Mouse (Mus musculus): Measurements from ENCODE around the gene Dtx3. TPM values are rescaled to one million over a fixed set of nuclear protein-coding genes. Genes with fewer than 3 reads are reported as not detected.

Dtx3 gene
- polyA plus RNA-seq, 1 experiment, result 321 TPM

- Histone ChIP-seq H3K4me3 (replicated peaks; ENCODE audit: insufficient read depth, low read depth, low read length) (no peak overlapping the region), H3K27me3 (ENCODE audit: control insufficient read depth, insufficient read depth, low read length) (no peaks in the 10 kb centered on the region), H3K27ac (ENCODE audit: insufficient read depth, low read length) (no peak overlapping the region), H3K4me1 (ENCODE audit: control insufficient read depth, insufficient read depth, low read length) (peaks cover 20% of the 10 kb centered on the region)
- DNase-seq, result no peak
- WGBS, result 60% methylated on average over 8 of the region's 8 CpGs
- TF ChIP-seq CTCF (IDR thresholded peaks at IDR 0.05; ENCODE audit: borderline replicate concordance, insufficient read depth, low read depth, low read length), result no peak
- no peak for TF ChIP-seq POLR2A (IDR thresholded peaks at IDR 0.05; ENCODE audit: borderline replicate concordance, insufficient read depth, low read length)
Measured at GRCm38 (mm10) chr10:127227163-127227562, 31.6 kb upstream of the Dtx3 start.

GRCm38 (mm10) chr10:127226318-127226895 lies 30.9 kb upstream of the Dtx3 start:
- 62% methylated on average over 8 of the region's 8 CpGs for WGBS
- TF ChIP-seq CTCF (IDR thresholded peaks at IDR 0.05; ENCODE audit: borderline replicate concordance, insufficient read depth, low read depth, low read length) (peak; percentile 44; the same call in 1 of the 2 replicates), POLR2A (IDR thresholded peaks at IDR 0.05; ENCODE audit: borderline replicate concordance, insufficient read depth, low read length) (no peak)
- peaks cover 14% of the 10 kb centered on the region; the same call in 1 of the 2 replicates for H3K4me1 ChIP-seq (ENCODE audit: control insufficient read depth, insufficient read depth, low read length)
- H3K4me3 ChIP-seq (replicated peaks; ENCODE audit: insufficient read depth, low read depth, low read length), result no peak overlapping the region
- peak in 1 of 2 experiments; percentile 47 for DNase-seq
- H3K27me3 ChIP-seq (ENCODE audit: control insufficient read depth, insufficient read depth, low read length), result no peaks in the 10 kb centered on the region
- no peak overlapping the region for H3K27ac ChIP-seq (ENCODE audit: insufficient read depth, low read length)

- TF ChIP-seq POLR2A (IDR thresholded peaks at IDR 0.05; ENCODE audit: borderline replicate concordance, insufficient read depth, low read length) (no peak), CTCF (IDR thresholded peaks at IDR 0.05; ENCODE audit: borderline replicate concordance, insufficient read depth, low read depth, low read length) (no peak)
- Histone ChIP-seq H3K27me3 (ENCODE audit: control insufficient read depth, insufficient read depth, low read length) (no peaks in the 10 kb centered on the region), H3K4me1 (ENCODE audit: control insufficient read depth, insufficient read depth, low read length) (peaks cover 11% of the 10 kb centered on the region; the same call in 1 of the 2 replicates), H3K4me3 (replicated peaks; ENCODE audit: insufficient read depth, low read depth, low read length) (no peak overlapping the region), H3K27ac (ENCODE audit: insufficient read depth, low read length) (no peak overlapping the region)
- no peak for DNase-seq
- 47% methylated on average over 10 of the region's 10 CpGs for WGBS
Measured at GRCm38 (mm10) chr10:127225732-127226131, 30.2 kb upstream of the Dtx3 start.

- Histone ChIP-seq H3K4me1 (ENCODE audit: control insufficient read depth, insufficient read depth, low read length) (peaks cover 11% of the 10 kb centered on the region; the same call in 1 of the 2 replicates), H3K27me3 (ENCODE audit: control insufficient read depth, insufficient read depth, low read length) (no peaks in the 10 kb centered on the region), H3K27ac (ENCODE audit: insufficient read depth, low read length) (no peak overlapping the region), H3K4me3 (replicated peaks; ENCODE audit: insufficient read depth, low read depth, low read length) (no peak overlapping the region)
- DNase-seq, result no peak
- WGBS, result 55% methylated on average over 6 of the region's 6 CpGs
- TF ChIP-seq POLR2A (IDR thresholded peaks at IDR 0.05; ENCODE audit: borderline replicate concordance, insufficient read depth, low read length), result no peak
- TF ChIP-seq CTCF (IDR thresholded peaks at IDR 0.05; ENCODE audit: borderline replicate concordance, insufficient read depth, low read depth, low read length), result no peak
Measured at GRCm38 (mm10) chr10:127225213-127225612, 29.7 kb upstream of the Dtx3 start.

- Histone ChIP-seq H3K27ac (ENCODE audit: insufficient read depth, low read length) (no peak overlapping the region), H3K4me3 (replicated peaks; ENCODE audit: insufficient read depth, low read depth, low read length) (no peak overlapping the region), H3K4me1 (ENCODE audit: control insufficient read depth, insufficient read depth, low read length) (no peaks in the 10 kb centered on the region; the same call in none of the 2 replicates), H3K27me3 (ENCODE audit: control insufficient read depth, insufficient read depth, low read length) (no peaks in the 10 kb centered on the region)
- WGBS, result 93% methylated on average over 2 of the region's 2 CpGs
- DNase-seq, result no peak
- TF ChIP-seq CTCF (IDR thresholded peaks at IDR 0.05; ENCODE audit: borderline replicate concordance, insufficient read depth, low read depth, low read length) (no peak), POLR2A (IDR thresholded peaks at IDR 0.05; ENCODE audit: borderline replicate concordance, insufficient read depth, low read length) (no peak)
Measured at GRCm38 (mm10) chr10:127218339-127218738, 22.8 kb upstream of the Dtx3 start.

GRCm38 (mm10) chr10:127217177-127217576 lies 21.6 kb upstream of the Dtx3 start:
- TF ChIP-seq CTCF (IDR thresholded peaks at IDR 0.05; ENCODE audit: borderline replicate concordance, insufficient read depth, low read depth, low read length), result no peak
- no peak for TF ChIP-seq POLR2A (IDR thresholded peaks at IDR 0.05; ENCODE audit: borderline replicate concordance, insufficient read depth, low read length)
- Histone ChIP-seq H3K4me3 (replicated peaks; ENCODE audit: insufficient read depth, low read depth, low read length) (no peak overlapping the region), H3K27ac (ENCODE audit: insufficient read depth, low read length) (no peak overlapping the region), H3K27me3 (ENCODE audit: control insufficient read depth, insufficient read depth, low read length) (no peaks in the 10 kb centered on the region), H3K4me1 (ENCODE audit: control insufficient read depth, insufficient read depth, low read length) (no peaks in the 10 kb centered on the region; the same call in none of the 2 replicates)
- DNase-seq, result no peak

GRCm38 (mm10) chr10:127216456-127216855 lies 20.9 kb upstream of the Dtx3 start:
- 72% methylated on average over 11 of the region's 11 CpGs for WGBS

GRCm38 (mm10) chr10:127214422-127214803 lies 18.9 kb upstream of the Dtx3 start:
- H3K27ac ChIP-seq (ENCODE audit: insufficient read depth, low read length), result no peak overlapping the region
- 93% methylated on average over 1 of the region's 1 CpGs for WGBS
- TF ChIP-seq CTCF (IDR thresholded peaks at IDR 0.05; ENCODE audit: borderline replicate concordance, insufficient read depth, low read depth, low read length) (no peak), POLR2A (IDR thresholded peaks at IDR 0.05; ENCODE audit: borderline replicate concordance, insufficient read depth, low read length) (no peak)
- no peak for DNase-seq
- no peaks in the 10 kb centered on the region for H3K27me3 ChIP-seq (ENCODE audit: control insufficient read depth, insufficient read depth, low read length)
- peaks cover 12% of the 10 kb centered on the region for H3K4me1 ChIP-seq (ENCODE audit: control insufficient read depth, insufficient read depth, low read length)
- H3K4me3 ChIP-seq (replicated peaks; ENCODE audit: insufficient read depth, low read depth, low read length), result no peak overlapping the region

More at GRCm38 (mm10) chr10:127216456-127216855, 20.9 kb upstream of the Dtx3 start:
- no peak for TF ChIP-seq CTCF (IDR thresholded peaks at IDR 0.05; ENCODE audit: borderline replicate concordance, insufficient read depth, low read depth, low read length)
- TF ChIP-seq POLR2A (IDR thresholded peaks at IDR 0.05; ENCODE audit: borderline replicate concordance, insufficient read depth, low read length), result no peak
- Histone ChIP-seq H3K27ac (ENCODE audit: insufficient read depth, low read length) (no peak overlapping the region), H3K4me1 (ENCODE audit: control insufficient read depth, insufficient read depth, low read length) (no peaks in the 10 kb centered on the region; the same call in none of the 2 replicates), H3K27me3 (ENCODE audit: control insufficient read depth, insufficient read depth, low read length) (no peaks in the 10 kb centered on the region), H3K4me3 (replicated peaks; ENCODE audit: insufficient read depth, low read depth, low read length) (no peak overlapping the region)
- peak in 1 of 2 experiments; percentile 61 for DNase-seq
